Mouse (Mus musculus): ENCODE data around the gene Spag9. TPM values are rescaled to one million over a fixed set of nuclear protein-coding genes. Genes with fewer than 3 reads are reported as not detected.
A peak's percentile ranks its signal among the peaks of the same experiment; 100 is the strongest.
"Not testable (repeated sequence)": the region's sequence is repeated elsewhere in the genome, so short reads cannot be mapped to it uniquely, and the experiment has no call there.

Spag9 gene
- total RNA-seq, 4 experiments from 2014 or later, result 142 to 167 (median 160) TPM

GRCm38 (mm10) chr11:94045016-94045415 lies 49.1 kb downstream of the Spag9 start:
- no peak for DNase-seq (ENCODE audit: low spot score in 2 of 2)

GRCm38 (mm10) chr11:94047288-94047687 lies 51.4 kb downstream of the Spag9 start:
- DNase-seq (ENCODE audit: low spot score in 2 of 2), result no peak

- DNase-seq (ENCODE audit: low spot score in 2 of 2), result no peak
Measured at GRCm38 (mm10) chr11:94054176-94054575, 58.3 kb downstream of the Spag9 start.

DNA sequence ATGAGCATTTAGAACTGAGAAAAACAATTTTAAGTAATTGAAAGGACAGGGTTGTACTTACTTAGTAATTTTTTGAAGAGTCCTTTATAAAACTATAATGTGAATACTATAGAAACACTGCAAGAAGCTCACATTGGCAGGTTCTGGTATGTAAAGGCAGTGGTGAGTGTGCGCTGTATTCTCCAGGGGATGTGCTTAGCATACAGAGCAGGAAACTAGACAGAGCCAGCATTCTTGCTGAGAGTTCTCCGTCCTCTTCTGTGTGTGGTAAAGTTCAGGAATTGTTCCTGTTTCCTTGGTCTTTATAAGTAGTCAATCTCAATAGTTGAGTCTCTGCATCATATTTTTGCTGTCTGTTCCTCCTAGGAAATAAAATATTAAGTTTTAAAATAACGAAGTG lies 59.0 kb downstream of the Spag9 start:
- no peak for DNase-seq (ENCODE audit: low spot score in 2 of 2)

- DNase-seq (ENCODE audit: low spot score in 2 of 2), result no peak
Measured at GRCm38 (mm10) chr11:94063941-94064340, 68.0 kb downstream of the Spag9 start.

GRCm38 (mm10) chr11:94070455-94070854 lies 74.6 kb downstream of the Spag9 start:
- no peak for DNase-seq (ENCODE audit: low spot score in 2 of 2)

DNA sequence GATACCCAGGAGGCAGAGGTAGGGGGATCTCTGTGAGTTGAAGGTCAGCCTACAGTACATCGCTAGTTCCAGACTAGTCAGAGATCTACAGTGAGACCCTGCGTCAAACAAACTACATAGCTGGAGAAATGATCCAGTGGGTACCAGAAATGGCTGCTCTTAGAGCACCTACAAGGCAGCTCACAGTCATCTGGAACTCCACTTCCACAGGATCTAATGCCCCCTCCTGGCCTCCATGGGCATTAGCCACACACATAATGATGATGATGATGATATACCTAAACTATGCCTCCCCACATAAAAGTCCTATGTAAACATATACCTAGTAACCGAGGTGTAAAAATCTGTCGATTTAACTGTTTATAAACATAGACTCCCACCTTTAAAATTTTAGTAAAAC lies 77.4 kb downstream of the Spag9 start:
- no peak for DNase-seq (ENCODE audit: low spot score in 2 of 2)

GRCm38 (mm10) chr11:94086966-94087365 lies 91.1 kb downstream of the Spag9 start:
- DNase-seq (ENCODE audit: low spot score in 2 of 2), result not testable (repeated sequence)

DNA sequence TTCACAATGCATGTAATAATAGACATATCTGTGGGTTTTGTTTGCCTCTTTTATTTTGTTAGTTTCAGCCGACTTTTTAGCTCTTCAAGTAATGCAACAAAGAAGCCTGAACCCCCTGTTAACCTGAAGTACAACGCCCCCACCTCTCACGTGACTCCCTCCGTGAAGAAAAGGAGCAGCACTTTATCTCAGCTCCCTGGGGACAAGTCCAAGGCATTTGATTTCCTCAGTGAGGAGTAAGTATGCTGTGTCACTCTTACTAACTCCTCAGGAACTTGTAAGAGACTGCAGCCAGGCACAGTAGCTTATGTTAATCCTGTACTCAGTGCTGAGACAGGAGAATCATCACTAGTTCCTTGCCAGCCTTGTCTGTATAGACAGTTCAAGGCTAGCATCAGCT lies 94.6 kb downstream of the Spag9 start:
- DNase-seq (ENCODE audit: low spot score in 2 of 2), result no peak

GRCm38 (mm10) chr11:94097489-94097888 lies 101.6 kb downstream of the Spag9 start:
- DNase-seq (ENCODE audit: low spot score in 2 of 2), result no peak

GRCm38 (mm10) chr11:94098840-94099239 lies 102.9 kb downstream of the Spag9 start:
- DNase-seq (ENCODE audit: low spot score in 2 of 2), result no peak

DNA sequence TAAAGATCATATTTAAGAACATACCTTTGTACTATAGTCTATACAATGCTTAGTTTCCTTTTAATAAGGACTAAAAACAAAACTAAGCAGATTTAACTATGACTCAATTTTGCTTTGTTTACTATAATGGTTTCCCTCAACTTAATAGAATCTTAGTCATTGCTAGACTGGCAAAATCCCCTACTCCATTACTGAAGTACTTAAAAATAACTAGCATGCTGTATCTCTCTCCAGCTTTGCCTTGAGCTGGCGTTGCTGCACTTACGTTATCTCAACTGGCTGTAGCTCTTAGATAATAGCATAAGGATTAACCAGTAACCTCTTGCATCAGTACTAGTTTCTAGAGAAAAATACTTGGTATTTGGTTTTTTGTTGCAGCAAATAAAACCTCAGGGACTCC lies 117.9 kb downstream of the Spag9 start:
- DNase-seq (ENCODE audit: low spot score in 2 of 2), result no peak

DNA sequence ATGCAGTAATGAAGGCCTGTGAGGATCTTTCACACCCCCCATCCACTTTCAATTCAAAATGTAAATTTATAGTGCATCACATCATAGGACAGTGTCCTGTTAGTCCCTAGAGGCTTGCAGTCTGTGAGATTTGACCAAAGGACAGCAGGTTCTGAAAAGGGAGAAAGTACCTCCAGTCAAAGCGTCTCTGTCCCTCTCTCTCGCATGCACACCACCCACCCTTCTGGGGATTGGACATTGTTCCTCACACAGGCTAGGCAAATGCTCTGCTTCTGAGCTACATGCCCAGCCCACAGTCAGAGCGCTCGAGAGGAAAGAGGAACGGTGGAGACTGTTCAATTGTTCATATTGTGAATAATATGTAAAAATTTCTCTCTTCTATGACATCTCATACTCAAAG lies 119.5 kb downstream of the Spag9 start:
- DNase-seq (ENCODE audit: low spot score in 2 of 2), result no peak

- DNase-seq (ENCODE audit: low spot score in 2 of 2), result no peak
Measured at GRCm38 (mm10) chr11:94116655-94117054, 120.8 kb downstream of the Spag9 start.

- DNase-seq (ENCODE audit: low spot score in 2 of 2), result no peak
Measured at GRCm38 (mm10) chr11:94117836-94118235, 121.9 kb downstream of the Spag9 start.

GRCm38 (mm10) chr11:94118612-94119011 lies 122.7 kb downstream of the Spag9 start:
- DNase-seq (ENCODE audit: low spot score in 2 of 2), result no peak

GRCm38 (mm10) chr11:94120690-94121089 lies 124.8 kb downstream of the Spag9 start:
- no peak for DNase-seq (ENCODE audit: low spot score in 2 of 2)

- no peak for DNase-seq (ENCODE audit: low spot score in 2 of 2)
Measured at GRCm38 (mm10) chr11:94121501-94121900, 125.6 kb downstream of the Spag9 start.

- DNase-seq (ENCODE audit: low spot score in 2 of 2), result no peak
Measured at GRCm38 (mm10) chr11:94122341-94123030, 126.6 kb downstream of the Spag9 start.

DNA sequence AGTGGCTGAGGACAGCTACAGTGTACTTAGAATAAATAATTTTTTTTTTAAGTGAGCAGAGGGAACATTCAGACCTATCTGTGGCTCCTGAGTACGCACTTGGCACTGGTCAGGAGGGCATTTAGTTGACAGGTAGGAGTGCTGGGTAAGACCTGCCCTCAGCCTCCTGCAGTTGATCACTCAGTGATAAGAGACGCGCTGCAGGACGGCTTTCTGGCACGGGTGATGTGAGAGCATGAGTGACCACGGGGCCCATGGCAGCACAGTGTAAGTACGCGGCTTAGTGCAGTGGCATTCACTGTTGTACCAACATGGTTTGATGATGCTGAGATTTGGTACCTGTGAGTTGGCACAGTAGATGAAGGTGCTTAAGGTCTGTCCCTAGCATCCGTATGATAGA lies 130.8 kb downstream of the Spag9 start:
- DNase-seq (ENCODE audit: low spot score in 2 of 2), result no peak

DNA sequence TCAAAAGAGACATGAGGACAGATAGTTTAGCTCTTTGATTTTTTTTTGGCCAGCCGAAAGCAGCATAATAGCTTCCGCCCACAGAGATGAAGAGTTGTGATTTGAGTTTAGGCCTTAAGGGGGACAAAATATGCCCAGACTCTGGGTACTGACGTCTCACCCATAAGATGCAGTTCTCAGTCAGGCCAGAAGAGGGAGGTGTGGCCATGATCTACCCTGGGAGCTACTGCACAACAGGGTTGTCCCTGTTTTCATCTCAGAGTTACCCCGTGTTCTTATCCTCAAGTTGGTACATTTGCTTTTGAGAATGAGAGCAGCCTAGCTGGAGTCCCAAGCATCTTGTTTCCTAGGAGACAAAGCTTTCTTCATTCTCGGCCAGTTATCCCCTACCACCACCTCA lies 132.1 kb downstream of the Spag9 start:
- peak; percentile 51 for DNase-seq (ENCODE audit: low spot score in 2 of 2)

DNA sequence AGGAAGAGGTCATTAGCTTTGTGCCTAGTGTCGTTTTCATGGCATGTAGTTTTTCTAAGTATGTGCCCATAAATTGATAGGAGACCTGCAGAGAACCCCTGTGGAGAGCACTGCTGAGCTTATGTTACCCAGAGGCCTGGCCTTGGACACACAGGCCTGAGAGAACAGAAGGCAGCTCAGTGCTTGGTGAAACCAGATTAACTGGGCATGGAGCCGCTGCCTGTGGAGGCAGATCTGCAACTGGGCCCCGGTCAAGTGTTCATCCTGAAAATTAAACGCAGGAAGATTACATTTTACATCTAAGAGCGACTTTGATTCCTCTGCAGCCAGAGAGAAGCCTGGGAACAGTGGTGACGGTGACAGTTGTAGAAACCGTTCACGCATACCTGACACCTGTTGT lies 132.6 kb downstream of the Spag9 start:
- DNase-seq (ENCODE audit: low spot score in 2 of 2), result no peak

DNA sequence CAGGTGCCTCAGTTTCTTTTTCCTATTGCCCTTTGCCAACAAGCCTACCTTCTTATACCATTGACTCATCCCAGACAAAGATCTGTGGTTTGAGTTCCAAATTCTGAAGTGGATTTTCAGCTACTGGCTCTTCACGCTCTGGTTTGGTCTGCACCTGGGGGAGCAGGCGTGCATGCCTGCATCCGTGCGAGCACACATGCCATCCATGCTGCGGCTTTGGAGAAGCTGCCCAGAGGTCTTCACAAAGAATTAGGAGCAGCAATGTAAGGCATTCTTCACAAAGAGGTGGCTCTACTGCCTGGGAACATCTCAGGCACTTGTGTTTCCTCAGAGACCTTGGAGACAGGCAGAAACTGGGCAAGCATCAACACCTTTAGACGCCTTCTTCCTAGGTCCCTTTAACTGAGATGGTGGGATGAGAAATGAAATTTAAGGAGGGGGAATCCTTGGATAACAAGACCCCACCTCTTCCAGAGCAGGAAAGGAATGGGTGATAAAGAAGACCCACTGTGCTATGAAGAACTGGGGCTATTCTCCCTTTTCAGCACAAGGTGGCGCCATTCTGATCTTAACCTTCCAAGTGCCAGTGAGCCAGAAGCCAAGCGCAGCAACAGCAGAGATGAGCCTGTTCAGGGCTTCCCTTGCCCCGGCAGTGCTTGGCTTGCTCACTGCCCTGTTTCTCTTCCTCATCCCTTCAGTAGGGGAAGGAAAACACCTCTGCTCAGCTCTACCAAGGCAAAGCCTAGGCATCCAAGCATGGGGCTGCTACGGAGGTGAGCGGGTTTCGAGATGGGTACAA lies 133.6 kb downstream of the Spag9 start:
- DNase-seq (ENCODE audit: low spot score in 2 of 2), result peak in 1 of 2 experiments; percentile 56

Data from gastrocnemius, adult 8-10 months (tissue).